Mouse (Mus musculus) erythroblast, adult 5-6 weeks (primary cell): ENCODE measurements around the gene Sorbs1. TPM values are rescaled to one million over a fixed set of nuclear protein-coding genes. Genes with fewer than 3 reads are reported as not detected.

Experiments used
- ATAC-seq: replicated peaks from 2 replicates; pipeline ENCODE4 v1.8.0; 2016; ENCODE audit warnings: moderate number of reproducible peaks, mild to moderate bottlenecking, moderate TSS enrichment, inconsistent platforms; ENCODE audit not compliant: poor library complexity, low FRiP score, severe bottlenecking
- total RNA-seq, 2 experiments: library from RNA; stranded (forward) in 1 of 2; stranded (reverse) in 1 of 2; fragments of 150-400 nt in 1 of 2; fragments of 200-764, 138-1000 nt in 1 of 2; gene quantifications; 2 replicates each; pipeline versions ENCODE4 v1.2.3 to v1.2.4; 2015 to 2017; ENCODE audit warnings: low replicate concordance in 2 of 2

The Sorbs1 gene
- 28.8 and 41.5 TPM in 2 replicates for total RNA-seq (2015; ENCODE audit: low replicate concordance)
- total RNA-seq (2017; ENCODE audit: low replicate concordance): 45.9 and 46.2 TPM in 2 replicates

DNA sequence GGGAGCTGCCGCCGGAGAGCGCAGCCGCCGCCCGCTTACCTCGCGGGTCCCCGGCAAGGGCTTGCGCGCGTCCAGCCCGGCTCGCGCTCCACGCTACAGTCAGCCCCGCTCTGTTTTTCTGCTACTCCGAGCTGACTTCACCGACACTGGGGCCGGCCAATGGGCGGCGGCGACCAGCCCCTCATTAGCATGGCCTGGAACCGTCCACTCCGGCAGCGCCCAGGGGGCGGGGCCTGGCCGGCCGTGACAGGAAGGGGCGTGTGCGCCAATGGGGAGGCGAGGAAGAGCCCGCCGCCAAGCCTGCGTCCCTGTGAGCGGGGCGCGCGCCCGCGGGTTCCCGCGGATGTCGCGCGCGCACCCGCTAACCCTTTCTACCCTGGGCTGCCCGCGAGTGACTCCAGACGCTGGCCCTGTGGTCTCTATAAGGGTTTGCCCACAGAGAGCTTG lies at the start of gene Sorbs1:
Sorbs1 (minus strand) TSS at position 148 of the 447 bp plus-strand sequence.
- ATAC-seq: peak; percentile 95

DNA sequence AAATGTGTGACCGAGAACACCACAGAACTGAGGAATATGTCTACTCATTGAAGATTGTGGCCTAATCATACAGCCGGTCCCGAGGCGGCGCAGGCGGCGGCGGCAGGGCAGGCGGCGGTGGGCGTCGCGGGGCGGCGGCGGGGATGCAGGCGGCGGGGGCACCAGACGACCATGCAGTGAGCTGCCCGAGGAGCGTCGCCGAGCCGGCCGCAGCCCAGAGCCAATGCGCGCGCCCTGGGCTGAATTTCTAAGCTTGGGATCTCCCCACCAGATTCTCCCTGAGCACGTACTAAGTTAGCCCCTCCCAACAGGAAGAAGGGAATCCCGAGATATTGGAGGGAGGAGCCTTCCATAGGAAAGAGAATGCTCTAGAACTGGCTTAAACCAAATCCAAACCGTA lies 47.9 kb upstream of the Sorbs1 start:
- ATAC-seq: peak; percentile 67

DNA sequence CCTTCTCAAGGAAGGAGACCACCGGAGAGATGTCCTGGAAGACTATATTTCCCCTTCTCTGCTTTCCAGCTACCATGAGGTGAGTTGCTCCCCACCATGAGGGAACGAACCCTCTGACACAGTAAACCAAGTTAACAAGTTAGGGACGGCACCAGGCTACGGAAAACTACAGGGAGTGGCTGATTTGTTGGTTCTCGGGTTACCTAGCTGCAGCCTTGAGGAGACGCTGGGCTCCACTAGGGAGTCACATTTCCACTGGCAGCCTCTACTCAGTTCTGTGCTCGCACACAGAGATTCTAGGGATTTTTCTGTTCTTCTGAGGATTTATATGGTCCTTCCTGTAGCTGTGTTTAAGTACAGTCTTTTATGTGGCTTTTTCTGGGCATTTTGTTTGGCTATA lies 42.5 kb upstream of the Sorbs1 start:
- no peak for ATAC-seq

DNA sequence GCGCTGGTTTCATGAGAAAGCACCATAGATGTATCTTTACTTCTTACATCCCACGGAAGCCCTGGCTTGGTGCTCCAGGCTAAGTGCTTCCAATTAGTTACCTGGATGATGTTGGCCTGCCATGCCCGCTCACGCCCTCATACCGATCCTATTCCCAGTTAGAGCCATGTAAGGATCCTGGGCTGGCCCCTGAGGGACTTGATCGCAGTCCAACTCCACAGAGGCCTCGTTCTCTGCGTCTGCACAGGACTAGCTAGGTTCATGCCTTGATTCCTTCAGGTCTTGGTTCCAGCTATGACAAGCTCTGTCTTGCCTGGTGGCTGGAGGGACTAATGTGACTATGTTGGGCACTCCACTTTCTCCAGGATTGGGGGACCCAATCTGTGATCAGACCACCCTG lies 41.6 kb upstream of the Sorbs1 start:
- ATAC-seq: no peak

DNA sequence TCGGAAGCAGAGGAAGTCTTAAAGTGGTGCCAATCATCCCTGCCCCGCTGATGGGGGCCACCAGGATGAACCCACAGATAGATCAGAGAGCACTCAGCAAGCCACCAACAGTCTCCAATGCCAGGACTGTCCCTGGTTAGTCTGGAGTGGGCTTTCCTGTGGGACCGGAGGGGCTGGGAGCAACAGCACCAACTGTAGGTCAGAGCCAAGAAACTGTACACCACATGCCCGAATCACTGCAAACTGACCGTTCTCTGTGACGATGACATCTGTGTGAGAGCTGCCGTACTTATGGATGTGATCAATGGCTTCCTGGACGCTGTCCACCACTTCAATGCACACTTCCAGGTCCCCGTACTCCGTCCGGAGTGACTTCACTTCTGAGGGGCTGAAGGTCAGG lies 40.8 kb upstream of the Sorbs1 start:
- ATAC-seq: no peak

DNA sequence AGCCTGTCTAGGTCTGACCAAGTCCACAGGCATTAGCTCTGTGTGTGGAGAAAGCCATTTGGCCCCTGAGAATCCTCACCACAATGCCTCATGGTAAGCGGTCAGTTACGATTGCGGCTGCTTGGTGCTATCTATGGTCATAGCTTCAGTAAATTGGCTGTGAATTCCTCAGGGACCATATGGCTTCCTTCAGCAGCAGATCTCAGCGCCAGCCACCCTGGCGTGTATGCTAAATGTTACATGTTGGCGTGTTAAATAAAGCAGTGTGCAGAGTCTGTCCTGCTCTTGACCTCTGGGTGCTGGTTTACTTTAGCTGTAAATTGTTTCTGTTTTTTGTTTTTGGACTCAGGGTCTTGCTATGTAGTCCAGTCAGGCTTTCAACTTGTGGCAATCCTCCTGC lies 40.3 kb upstream of the Sorbs1 start:
- no peak for ATAC-seq

DNA sequence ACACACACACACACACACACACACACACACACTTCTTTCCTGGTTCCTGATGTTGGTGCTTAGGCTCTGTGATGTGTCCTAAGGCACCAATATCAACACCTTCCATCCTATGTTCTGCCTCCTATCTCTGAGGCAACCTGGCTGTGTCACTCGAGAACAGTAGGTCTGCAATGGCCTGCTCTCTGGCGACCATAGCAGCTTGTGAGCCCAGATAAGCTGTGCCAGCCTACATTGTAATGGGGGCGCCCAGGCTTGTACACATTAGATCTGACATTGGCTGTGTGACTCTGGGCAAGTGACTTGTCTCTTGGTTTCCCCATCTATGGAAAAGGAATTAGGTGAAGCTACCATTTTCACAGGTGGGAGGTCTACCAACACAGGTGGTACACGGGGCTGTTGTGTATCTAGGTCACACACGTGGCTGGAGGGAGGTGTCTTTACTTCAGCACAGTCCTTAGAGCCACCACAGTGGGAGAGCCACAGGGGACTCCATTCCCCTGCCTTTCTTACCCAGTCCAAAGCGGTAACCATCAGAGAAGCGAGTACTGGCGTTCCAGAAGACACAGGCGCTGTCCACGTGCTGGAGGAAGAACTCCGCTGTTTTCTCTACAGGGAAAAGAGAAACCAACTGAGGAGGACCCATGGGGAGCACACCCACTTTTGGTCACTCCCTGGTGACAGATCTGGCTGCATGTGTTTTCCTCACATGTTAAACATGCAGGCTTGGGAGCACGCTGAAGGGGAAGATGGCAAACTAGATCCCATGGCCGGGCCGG lies 39.6 kb upstream of the Sorbs1 start:
- peak; percentile 80 for ATAC-seq

DNA sequence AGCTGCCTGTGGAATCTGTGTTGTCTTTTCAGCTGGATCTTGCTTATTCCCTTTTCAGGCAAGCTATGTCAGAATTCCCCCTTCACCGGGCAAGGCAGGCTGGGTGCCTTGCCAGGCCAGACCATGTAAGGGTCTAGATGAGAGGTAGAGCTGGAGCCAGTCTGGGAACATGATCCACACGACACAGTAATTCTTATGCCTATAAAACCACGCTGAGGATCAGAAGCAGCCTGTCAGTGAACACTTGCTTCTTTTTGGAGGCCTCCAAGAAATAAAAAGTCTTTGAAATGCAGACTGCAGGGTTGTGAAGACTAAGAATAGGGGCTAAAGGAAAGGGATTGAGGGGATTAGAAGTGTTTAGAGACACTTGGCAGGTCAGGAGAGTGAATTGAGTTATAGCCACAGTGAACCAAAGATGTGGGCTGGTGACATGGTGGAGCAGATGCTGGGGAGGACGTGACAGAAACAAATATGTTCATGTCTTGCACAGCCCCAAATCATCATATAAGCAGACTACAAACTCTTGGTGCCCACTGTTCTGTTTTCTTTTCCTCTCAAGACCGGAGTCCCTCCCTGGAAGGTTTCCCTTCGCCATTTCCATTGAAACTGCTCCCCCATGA lies 36.0 kb upstream of the Sorbs1 start:
- no peak for ATAC-seq

DNA sequence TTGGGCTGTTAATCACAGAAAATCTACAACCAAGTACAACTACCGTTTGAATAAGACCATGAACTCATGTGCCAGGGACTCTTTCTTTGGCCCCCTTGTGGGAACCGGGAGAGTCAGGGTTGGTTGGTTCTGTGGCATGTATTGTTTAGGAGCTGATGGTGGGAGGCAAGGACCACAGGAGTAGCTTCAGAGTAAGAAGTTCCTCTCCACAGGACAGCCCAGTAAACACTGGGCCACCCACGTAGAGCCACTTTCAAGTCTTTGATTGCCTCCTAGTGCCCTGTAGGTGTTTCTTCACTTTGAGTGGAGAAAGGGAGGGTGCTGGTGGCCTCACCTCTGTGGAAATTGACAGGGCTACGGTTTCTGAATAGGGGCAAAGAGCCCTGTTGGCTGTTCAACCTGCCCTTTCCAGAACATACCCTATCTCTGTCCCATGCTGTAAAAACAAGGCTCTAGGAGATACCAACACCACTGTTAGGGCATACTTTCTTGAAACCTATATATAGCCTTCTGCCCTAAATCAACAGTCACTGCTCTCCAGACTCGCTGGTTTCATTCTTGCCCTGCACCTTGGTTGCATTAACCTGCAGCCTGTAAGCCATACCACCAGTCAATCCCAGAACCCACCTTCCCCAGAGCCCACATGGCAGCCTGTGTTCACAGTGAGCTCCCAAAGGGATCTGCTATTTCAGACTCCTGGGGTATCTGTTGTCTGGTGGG lies 35.4 kb upstream of the Sorbs1 start:
- no peak for ATAC-seq

DNA sequence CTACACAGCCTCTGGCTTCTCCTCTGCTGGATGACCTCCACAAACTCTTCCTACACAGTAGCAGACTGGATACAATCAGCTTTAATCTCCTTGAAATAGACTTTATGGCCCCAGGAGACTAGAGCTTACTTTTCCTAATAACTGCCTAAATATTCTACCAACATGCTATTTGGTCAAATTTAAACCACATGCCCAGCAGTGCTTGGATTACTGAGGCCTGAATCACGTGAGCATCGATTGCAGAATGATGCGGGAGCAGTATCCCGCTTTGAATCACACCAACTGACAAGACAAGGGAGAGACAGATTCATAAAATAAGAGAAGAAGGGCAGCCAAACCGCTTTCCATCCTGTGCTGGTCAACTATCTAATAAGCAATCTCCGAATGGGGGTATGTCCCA lies 34.8 kb upstream of the Sorbs1 start:
- ATAC-seq: no peak

DNA sequence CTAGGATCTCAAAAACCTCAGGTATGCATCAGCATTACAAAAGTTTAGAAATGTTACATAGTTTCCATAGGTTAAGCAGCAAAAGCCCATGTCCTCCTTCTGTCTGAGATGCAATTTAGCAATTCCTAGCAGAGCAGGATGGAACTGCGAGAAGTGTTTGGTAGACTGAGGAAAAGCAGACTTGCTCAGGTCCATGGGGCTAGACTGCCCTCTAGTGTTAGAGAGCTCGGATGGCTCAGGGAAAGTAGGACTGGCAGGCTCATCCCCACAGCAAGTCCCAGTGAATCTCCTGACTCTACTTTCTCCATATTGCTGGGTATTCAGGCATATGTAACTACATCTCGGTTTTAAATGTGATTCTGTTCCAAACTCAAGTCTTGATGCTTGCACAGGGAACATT lies 31.3 kb upstream of the Sorbs1 start:
- peak; percentile 78 for ATAC-seq

DNA sequence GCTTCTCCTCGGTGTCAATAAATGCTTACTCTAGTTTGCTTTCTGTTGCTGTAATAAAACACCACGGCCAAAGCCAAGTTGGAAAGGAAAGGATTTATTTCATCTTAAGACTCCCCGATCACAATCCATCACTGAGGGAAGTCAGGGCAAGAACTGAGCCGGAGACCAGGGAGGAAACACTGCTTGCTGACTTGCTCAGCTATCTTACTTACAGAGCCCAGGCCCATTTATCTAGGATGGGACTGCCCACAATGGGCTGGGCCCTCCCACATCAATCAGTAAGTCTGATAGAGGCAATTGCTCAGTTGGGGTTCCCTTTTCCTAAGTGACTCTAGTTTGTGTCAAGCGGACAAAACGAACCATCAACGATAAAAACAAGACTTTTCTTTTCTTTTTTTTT lies 29.2 kb upstream of the Sorbs1 start:
- ATAC-seq: no peak

DNA sequence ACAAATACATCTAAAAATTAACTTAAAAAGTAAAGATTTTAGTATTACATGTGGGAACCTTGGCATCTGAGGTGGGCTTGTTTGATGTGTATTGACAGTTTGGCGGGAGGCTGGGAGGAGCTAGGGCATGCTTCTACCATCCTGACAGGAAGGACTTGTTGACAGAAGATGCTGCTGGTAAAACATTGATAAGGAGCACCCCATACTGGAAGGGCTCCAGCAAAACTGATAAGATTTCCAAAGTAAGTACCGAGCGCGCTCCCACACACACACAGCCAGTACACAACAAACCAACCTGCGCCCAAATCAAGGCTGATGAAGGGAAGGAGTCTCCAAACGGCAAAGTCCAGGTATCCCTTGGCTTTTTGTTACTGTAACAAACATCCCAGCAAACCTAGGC lies 22.9 kb upstream of the Sorbs1 start:
- peak; percentile 84 for ATAC-seq

DNA sequence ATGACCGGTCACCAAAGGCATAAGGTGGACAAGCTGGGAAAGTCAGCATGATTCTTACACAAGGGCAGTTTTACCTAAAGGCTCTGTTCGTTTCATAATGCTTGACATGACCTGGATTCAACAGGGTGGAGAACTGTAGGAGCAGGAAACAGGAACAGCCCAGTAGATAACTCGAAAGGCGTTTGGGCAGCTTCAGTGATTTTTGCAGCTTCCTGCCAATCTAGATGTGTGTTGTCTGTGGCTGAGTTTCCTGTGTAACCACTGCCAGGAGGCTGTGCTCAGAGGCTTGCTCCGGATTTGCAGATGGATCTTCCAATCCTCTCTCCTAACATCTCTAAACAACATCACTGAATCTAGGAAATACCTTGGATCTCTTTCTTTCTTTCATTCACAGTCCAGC lies 18.9 kb upstream of the Sorbs1 start:
- ATAC-seq: no peak

DNA sequence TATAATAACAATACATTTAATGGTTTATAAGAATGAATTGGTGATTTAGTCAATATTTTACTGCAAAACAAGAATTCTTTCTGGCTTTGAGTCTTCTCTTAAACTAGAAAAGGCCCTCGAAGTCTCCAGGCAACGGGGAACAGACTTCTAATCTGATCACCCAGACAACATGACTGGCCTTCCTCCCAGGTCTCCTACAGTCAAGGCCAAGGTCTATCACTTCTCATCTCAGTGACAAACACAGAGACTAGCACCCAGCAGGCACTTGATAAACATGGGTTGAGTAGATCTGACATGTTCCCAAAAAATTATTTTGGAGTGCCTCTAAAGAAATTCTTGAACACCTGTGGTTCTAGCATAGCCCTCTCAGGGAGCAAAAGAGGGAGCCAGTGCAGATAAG lies 16.7 kb upstream of the Sorbs1 start:
- no peak for ATAC-seq

DNA sequence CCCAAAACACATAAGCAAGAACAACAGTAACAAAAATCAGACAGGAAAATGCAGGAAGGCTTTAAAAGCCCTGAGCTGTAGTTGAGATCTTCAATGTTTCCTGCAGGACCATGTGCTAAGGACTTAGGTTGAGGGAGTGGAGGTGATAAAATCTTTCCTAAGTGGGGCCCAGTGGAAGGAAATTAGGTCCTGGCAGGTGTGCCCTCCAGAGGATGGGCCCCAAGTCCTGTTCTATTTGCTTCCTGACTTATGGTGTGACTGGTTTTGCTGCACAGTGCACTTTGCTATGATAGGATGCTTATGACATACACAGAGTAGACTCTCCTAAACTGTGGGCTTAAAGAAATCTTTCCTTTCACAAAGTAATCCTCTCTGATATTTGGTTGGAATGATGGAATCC lies 14.7 kb upstream of the Sorbs1 start:
- ATAC-seq: no peak

DNA sequence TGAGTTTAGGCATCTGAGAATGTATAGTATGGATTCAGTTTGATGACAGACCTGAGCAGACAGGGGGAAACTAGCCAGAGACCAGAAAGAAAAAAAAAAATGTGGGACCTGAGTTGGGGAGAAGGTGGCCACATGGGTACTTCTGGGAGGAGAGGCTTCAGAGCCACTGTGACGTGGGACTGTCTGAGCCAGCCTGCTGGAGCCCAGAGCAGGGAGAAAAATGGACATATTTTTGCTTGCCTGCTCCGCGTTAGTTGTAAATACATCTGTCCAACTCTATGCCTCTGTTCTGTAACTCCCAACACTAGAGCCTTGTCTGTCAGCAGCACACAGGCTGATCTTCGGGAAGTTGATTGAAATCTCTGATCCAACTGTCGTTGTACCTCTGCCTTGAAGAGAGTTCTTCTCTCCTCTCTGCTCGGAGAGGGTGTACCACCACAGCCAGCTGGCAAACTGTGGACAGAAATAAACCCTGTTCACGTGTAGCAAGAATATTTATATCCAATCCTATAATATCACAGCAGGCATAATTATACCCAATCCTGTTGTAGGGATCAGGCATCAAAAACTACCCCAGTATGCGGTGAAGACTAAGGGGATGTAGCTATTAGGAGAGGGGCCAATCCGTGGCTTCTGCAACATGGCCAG lies 12.9 kb upstream of the Sorbs1 start:
- ATAC-seq: no peak

DNA sequence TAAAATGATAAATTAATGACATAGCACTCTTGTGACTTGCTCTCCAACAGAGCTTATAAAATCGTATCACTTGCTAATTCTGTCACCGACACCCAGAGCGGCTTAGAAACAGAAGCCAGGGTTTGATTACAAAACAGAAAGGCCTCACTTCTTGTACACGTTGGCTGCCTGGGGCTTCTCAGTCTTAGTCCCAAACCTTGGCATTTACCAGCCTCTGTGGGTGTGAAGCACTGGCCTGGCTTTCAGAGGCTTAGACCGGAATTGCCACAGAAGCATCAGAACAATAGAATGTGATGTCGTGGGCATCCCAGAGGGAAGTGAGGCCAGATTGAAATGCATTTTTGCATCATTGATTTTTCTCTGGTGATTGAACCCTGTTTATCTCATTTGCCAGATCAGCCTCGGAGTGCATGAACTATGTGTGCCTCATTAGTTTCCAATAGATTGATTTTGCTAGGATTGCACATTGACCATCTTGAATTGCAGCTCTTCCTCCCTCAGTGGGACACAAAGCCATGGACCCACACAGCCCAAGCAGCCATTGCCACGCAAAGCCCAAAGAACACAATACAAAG lies 9.9 kb upstream of the Sorbs1 start:
- ATAC-seq: no peak

DNA sequence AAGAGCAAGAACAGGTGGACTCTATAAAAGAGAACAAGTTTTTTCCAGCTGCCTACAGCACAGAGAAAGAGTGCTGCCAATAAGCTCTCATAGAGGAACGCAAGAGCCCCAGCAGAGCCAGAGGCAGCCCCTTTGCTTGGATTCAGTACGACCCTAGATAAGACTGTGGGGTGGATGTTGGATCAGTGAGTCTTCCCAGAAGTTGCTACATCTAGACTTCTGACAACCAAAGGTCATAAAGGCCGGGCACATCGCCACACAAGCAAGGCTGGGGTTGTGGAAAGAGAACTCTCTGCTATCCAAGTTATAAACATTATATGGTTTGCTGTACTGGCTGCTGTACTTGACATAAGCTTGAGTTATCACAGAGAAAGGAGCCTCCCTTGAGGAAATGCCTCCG lies 6.8 kb upstream of the Sorbs1 start:
- no peak for ATAC-seq

DNA sequence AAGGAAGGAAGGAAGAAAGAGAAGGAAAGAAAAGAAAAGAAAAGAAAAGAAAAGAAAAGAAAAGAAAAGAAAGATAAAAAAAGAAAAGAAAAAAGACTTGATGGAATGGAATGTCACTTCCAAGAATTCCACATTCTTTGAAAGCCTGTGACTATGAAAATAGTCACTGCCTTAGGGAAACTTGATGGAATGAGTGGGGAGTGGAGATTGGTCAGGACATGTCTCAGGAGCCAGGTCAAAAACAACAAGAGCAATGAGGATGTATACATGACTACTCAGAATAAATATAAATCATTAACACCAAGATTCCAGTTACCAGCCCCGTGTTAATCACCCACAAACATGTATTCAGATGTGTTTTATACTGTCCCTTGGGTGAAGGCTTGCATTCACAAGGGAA lies 5.1 kb upstream of the Sorbs1 start:
- ATAC-seq: no peak
